Mouse (Mus musculus) intestine, postnatal 0 days (tissue): ENCODE results near the gene Tiam1. TPM values are rescaled to one million over a fixed set of nuclear protein-coding genes. Genes with fewer than 3 reads are reported as not detected.

Source experiments
- ATAC-seq: fragments of 200-750 bp; cut with Nextera tagmentation; 2 replicates; pipeline ENCODE4 v1.8.0; 2017; ENCODE audit warnings: mild to moderate bottlenecking, moderate TSS enrichment, moderate library complexity
- H3K27ac ChIP-seq: fragments of 300-500 bp; sonication (generic); 2 replicates; pipeline ENCODE4 v1.5.1; 2014; ENCODE audit warnings: mild to moderate bottlenecking, low read depth, low read length, moderate library complexity
- H3K27me3 ChIP-seq: fragments of 300-500 bp; sonication (generic); replicated peaks from 2 replicates; pipeline ENCODE4 v1.6.1; 2014; ENCODE audit warnings: low read length, mixed read lengths; ENCODE audit not compliant: control insufficient read depth, insufficient read depth
- H3K36me3 ChIP-seq: fragments of 300-500 bp; sonication (generic); 2 replicates; pipeline ENCODE4 v1.6.1; 2014; ENCODE audit warnings: mild to moderate bottlenecking, moderate library complexity; ENCODE audit not compliant: control insufficient read depth, insufficient read depth
- H3K4me1 ChIP-seq: fragments of 300-500 bp; sonication (generic); replicated peaks from 2 replicates; pipeline ENCODE4 v1.6.1; 2014; ENCODE audit warnings: antibody characterized with exemption, low read length, mixed read lengths; ENCODE audit not compliant: control insufficient read depth, insufficient read depth
- H3K4me2 ChIP-seq: fragments of 300-500 bp; sonication (generic); replicated peaks from 2 replicates; pipeline ENCODE4 v1.6.1; 2014; ENCODE audit warnings: low read depth, mild to moderate bottlenecking, moderate library complexity
- H3K4me3 ChIP-seq: fragments of 300-500 bp; sonication (generic); 2 replicates; pipeline ENCODE4 v1.5.1; 2014; ENCODE audit warnings: low read depth, low read length
- H3K9ac ChIP-seq: fragments of 300-500 bp; sonication (generic); 2 replicates; pipeline ENCODE4 v1.6.1; 2014; ENCODE audit warnings: mild to moderate bottlenecking, low read depth, low read length
- H3K9me3 ChIP-seq: fragments of 300-500 bp; sonication (generic); 2 replicates; pipeline ENCODE4 v1.6.1; 2016; ENCODE audit warnings: mixed run types; ENCODE audit not compliant: control insufficient read depth
- CTCF ChIP-seq: sonication (generic); IDR thresholded peaks from 2 replicates; pipeline ENCODE4 v1.5.1; 2016; ENCODE audit warnings: low read depth, mild to moderate bottlenecking, control low read depth, antibody characterized with exemption, moderate library complexity
- WGBS: fragments of 180-500 bp; shearing (Covaris S2); extraction: QIAGEN DNeasy Blood & Tissue Kit; methylation state at CpG from one replicate; pipeline ENCODE4 v1.1.7; 2014; 5-methylcytosine and 5-hydroxymethylcytosine counted together
- polyA plus RNA-seq: library from polyadenylated mRNA; unstranded; fragments of >200 nt; fragmentation: Nextera tagmentation; extraction: Ambion mirVana; gene quantifications from 2 replicates; pipeline ENCODE4 v1.2.1, GENCODE M21; 2015

Tiam1 gene
- polyA plus RNA-seq, 1 experiment from 2014 or later = 3.3 TPM

DNA sequence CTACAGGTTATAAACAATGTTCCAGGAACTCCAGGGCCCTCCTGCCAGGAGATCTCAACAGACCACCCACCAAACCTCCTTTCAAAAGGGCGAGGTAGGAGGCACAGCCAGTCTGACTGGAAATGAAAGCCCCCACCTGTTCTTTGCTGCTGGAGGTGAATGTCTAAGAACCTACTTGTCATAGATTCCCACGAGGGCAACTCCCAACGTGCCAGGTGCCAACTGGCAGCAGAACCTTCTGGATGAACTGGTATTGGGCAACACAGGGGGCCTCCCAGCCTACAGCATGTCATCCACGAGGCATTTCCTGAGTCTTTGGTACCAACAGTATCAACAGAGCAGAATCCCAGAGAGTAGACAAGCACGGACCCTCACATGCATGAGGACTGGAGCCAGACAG, 282.0 kb downstream of the Tiam1 start:
- H3K36me3 ChIP-seq = no peaks in the 10 kb centered on the region
- H3K4me1 ChIP-seq = peaks cover 8% of the 10 kb centered on the region; the same call in 1 of the 2 replicates
- no peak for TF ChIP-seq CTCF
- H3K9ac ChIP-seq = no peak overlapping the region
- H3K4me2 ChIP-seq = no peak overlapping the region
- no peak overlapping the region for H3K4me3 ChIP-seq
- 28% methylated on average over 5 of the region's 5 CpGs for WGBS
- H3K27ac ChIP-seq = no peak overlapping the region
- ATAC-seq = peak; percentile 70
- no peaks in the 10 kb centered on the region for H3K9me3 ChIP-seq
- no peaks in the 10 kb centered on the region for H3K27me3 ChIP-seq

DNA sequence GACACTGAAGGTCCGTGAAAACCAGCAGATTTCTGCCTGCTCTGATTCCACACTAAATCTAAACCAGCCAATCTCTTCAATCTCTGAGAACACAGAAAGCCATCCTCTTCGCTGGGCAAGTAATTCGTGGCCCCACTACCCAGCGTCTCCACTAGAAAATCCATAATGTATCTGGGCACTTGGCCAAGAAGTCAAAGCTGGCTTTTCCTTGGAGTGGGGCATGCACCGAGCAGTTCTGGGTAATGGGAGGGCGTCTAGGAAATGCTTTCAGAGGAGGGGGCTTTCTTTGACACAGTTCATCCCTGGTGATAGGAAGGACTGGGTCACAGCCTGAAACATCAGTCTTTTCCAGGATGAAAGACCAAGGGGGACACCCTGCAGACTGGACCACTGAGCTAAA, 282.9 kb downstream of the Tiam1 start:
- Histone ChIP-seq H3K9me3 (no peaks in the 10 kb centered on the region), H3K4me3 (no peak overlapping the region), H3K27me3 (no peaks in the 10 kb centered on the region), H3K4me1 (peaks cover 8% of the 10 kb centered on the region; the same call in 1 of the 2 replicates), H3K36me3 (0 out of 2 replicates have a peak, but pooled peaks cover under 1% of the 10 kb centered on the region), H3K4me2 (no peak overlapping the region), H3K27ac (no peak overlapping the region), H3K9ac (no peak overlapping the region)
- no peak for TF ChIP-seq CTCF
- 64% methylated on average over 6 of the region's 6 CpGs for WGBS
- no peak for ATAC-seq

DNA sequence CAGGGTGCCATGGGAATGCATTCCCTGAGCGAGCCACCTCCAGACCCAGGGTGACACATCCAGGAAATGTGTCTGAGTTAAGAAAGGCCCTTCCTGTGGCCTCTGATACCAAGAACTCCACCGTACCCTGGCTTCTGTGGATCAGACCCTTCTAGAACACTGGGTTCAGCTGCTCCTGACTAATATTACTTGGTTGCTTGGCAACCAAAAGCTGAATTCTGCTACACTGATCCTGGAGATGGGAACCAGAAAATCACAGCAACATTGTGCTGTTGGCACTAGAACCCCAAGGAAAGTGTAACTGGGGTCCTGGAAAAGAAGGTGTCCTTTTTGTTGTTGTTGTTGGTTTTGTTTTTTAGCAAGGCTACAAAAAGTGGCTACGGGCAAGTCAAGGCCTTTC, 285.9 kb downstream of the Tiam1 start:
- no peak for TF ChIP-seq CTCF
- no peak for ATAC-seq
- H3K27ac ChIP-seq = no peak overlapping the region
- no peaks in the 10 kb centered on the region for H3K27me3 ChIP-seq
- H3K36me3 ChIP-seq = 0 out of 2 replicates have a peak, but pooled peaks cover 4% of the 10 kb centered on the region
- H3K9me3 ChIP-seq = no peaks in the 10 kb centered on the region
- H3K4me3 ChIP-seq = no peak overlapping the region
- H3K4me2 ChIP-seq = no peak overlapping the region
- 71% methylated on average over 3 of the region's 3 CpGs for WGBS
- H3K4me1 ChIP-seq = peaks cover 8% of the 10 kb centered on the region; the same call in 1 of the 2 replicates
- no peak overlapping the region for H3K9ac ChIP-seq

- peak; percentile 54 for TF ChIP-seq CTCF
- no peak overlapping the region for H3K4me2 ChIP-seq
- no peak overlapping the region for H3K27ac ChIP-seq
- no peak overlapping the region for H3K9ac ChIP-seq
- H3K4me3 ChIP-seq = no peak overlapping the region
- WGBS = 85% methylated on average over 8 of the region's 8 CpGs
- ATAC-seq = no peak
- H3K27me3 ChIP-seq = no peaks in the 10 kb centered on the region
- no peaks in the 10 kb centered on the region for H3K9me3 ChIP-seq
- no peaks in the 10 kb centered on the region for H3K4me1 ChIP-seq
- H3K36me3 ChIP-seq = 0 out of 2 replicates have a peak, but pooled peaks cover 4% of the 10 kb centered on the region
Measured at GRCm38 (mm10) chr16:89854731-89855130, 288.8 kb downstream of the Tiam1 start.

- Histone ChIP-seq H3K9ac (no peak overlapping the region), H3K27me3 (no peaks in the 10 kb centered on the region), H3K4me3 (no peak overlapping the region), H3K4me2 (no peak overlapping the region), H3K36me3 (0 out of 2 replicates have a peak, but pooled peaks cover 4% of the 10 kb centered on the region), H3K9me3 (no peaks in the 10 kb centered on the region), H3K27ac (no peak overlapping the region), H3K4me1 (no peaks in the 10 kb centered on the region)
- no peak for TF ChIP-seq CTCF
- WGBS = 75% methylated on average over 9 of the region's 9 CpGs
- no peak for ATAC-seq
Measured at GRCm38 (mm10) chr16:89851333-89851732, 292.2 kb downstream of the Tiam1 start.

DNA sequence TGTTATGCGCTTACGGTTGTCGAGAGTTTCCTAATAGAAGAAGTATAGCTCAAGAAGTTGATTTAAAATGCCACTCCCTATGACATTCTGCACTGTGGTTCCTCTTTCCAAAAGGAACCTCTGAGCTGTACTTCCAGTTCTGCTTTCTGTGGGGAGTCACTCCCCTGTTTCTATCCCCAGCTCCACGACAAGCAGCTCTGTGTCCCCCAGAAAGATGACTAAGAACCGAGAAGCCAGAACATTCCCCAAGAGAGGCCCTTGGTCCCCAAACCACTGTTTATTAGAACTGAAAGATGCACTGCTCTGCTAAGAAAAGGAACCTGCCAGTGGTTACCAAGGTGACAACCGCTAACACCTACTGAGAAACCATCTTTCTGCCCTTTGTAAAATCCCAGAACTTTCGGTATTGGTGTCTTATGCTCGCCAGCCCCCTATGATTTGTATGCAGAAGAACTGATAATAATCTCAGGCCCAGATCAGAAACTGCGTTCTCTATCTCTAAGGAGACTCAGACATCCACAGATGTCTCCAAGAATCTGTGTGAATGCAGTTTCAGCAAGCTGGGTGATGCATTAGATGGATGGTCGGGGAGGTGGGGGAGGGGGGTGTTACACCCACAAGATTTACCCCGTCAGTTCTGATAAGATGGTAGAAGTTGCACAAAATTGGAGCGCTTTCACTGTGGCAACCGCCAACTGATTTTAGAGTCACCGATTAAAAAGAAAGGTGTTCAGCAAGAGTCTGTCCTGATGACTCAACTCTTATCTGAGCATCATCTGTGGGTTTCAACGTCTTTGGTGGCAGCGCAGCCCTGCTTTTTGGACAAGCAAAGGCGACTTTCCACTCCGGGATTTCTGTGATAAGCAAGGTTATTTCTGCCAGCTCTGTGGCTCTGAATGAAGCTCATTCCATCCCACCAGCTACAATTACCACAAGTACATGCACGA, 294.6 kb downstream of the Tiam1 start:
- no peak for ATAC-seq
- Histone ChIP-seq H3K27ac (no peak overlapping the region), H3K4me2 (no peak overlapping the region), H3K9me3 (no peaks in the 10 kb centered on the region), H3K27me3 (no peaks in the 10 kb centered on the region), H3K4me3 (no peak overlapping the region), H3K9ac (no peak overlapping the region), H3K36me3 (no peaks in the 10 kb centered on the region), H3K4me1 (no peaks in the 10 kb centered on the region)
- TF ChIP-seq CTCF = no peak
- 84% methylated on average over 19 of the region's 19 CpGs for WGBS
